Mouse (Mus musculus) inflammation-experienced regulatory T-cells, adult 16 weeks (primary cell): ENCODE data around the gene Gm10337. TPM values are rescaled to one million over a fixed set of nuclear protein-coding genes. Genes with fewer than 3 reads are reported as not detected.

Experiments
- polyA plus RNA-seq: library from polyadenylated mRNA; unstranded; fragments of 100-300 nt; shearing (Covaris generic); gene quantifications from one replicate; pipeline ENCODE4 v1.2.1, GENCODE M21; 2017

The Gm10337 gene
- not detected for polyA plus RNA-seq

GRCm38 (mm10) chr15:102503447-102503846, at the start of gene Gm10337:
Gene Gm10337 (plus strand): TSS chr15:102503722.

DNA sequence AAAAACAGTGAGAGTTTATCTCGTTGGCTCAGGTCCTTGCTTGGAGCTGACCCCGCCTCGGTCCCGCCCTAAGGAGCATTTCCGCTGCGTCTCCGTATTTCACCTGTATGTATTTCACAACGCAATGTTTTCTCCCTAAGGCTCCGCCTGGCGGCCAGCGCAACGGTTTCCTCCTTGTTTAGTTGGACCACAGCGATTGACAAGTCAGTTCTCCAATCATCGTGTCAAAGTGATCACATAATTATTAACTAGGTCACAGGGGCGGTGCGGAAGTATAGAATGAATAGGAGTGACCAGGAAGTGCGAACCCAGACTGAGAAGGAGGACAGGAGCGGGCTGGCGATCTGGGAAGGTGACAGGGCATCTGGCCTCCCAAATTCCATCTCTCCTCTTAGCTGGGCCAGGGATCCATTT, 44.6 kb upstream of the Gm10337 start, which contains the start of gene Prr13:
TSS of gene Prr13 (plus strand) at position 125 of the 414 bp plus-strand sequence.

GRCm38 (mm10) chr15:102470183-102470604, 33.3 kb upstream of the Gm10337 start, which contains the start of gene Pcbp2:
Gene Pcbp2 (plus strand): TSS chr15:102470539.

DNA sequence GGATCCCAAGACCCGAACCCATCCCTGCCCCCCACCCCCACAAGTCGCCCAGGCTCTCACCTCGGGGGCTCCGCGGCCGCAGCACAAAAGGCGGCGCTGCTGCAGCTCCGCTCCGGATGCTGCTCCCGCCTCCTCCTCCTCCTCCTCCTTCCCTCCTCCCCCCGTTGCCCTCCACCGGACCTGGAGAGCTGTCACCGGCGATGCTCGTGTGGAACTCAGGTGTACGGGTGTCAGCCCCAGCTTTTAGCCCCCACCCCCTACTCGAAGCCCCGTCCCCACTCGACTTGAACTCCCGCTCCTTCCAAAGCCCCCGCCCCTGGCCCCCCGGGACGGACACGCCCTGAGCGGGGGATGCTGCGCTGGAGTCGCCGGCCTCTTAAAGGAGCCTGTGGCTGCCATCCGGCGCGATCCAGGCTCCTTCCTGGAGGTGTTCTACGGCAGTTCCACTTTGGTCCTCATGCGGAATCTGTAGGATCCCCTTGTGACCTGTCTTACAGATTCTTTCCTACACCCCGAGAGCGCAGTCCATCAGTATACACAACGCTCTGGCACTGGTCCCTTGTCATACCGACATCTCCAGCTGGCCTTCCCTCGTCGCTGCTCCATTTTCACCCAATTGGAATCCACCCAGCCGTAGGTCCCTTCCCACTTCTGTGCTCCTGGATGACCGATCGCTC, 13.3 kb downstream of the Gm10337 start, which contains the start of gene Map3k12:
TSS of gene Map3k12 (minus strand) at position 337 of the 677 bp plus-strand sequence.

GRCm38 (mm10) chr15:102517976-102518858, 14.7 kb downstream of the Gm10337 start, which contains the start of gene Tarbp2:
Gene Tarbp2 (plus strand): TSS chr15:102518192.

GRCm38 (mm10) chr15:102524892-102525485, 21.5 kb downstream of the Gm10337 start, which contains the start of gene Npff:
Gene Npff (minus strand): TSS chr15:102524942.

Other genes starting within 250 kb of the Gm10337 start
- 38.9 TPM for gene Rarg, start 246.2 kb upstream of the Gm10337 start, polyA plus RNA-seq
- not detected for gene Gm9918, start 233.2 kb upstream of the Gm10337 start, polyA plus RNA-seq
- 92.2 TPM for gene Mfsd5, start 224.3 kb upstream of the Gm10337 start, polyA plus RNA-seq
- 2.7 TPM for gene Espl1, start 207.5 kb upstream of the Gm10337 start, polyA plus RNA-seq
- gene Pfdn5, start 177.6 kb upstream of the Gm10337 start, polyA plus RNA-seq = 518 TPM
- 105 TPM for gene Myg1, start 172.0 kb upstream of the Gm10337 start, polyA plus RNA-seq
- gene Aaas, start 153.0 kb upstream of the Gm10337 start, polyA plus RNA-seq = 57.2 TPM
- gene Sp7, start 136.5 kb upstream of the Gm10337 start, polyA plus RNA-seq = not detected
- 16.0 TPM for gene Sp1, start 97.6 kb upstream of the Gm10337 start, polyA plus RNA-seq
- gene Amhr2, start 58.4 kb upstream of the Gm10337 start, polyA plus RNA-seq = 0.78 TPM
- gene Prr13, start 44.7 kb upstream of the Gm10337 start, polyA plus RNA-seq = 713 TPM
- 125 TPM for gene Pcbp2, start 33.2 kb upstream of the Gm10337 start, polyA plus RNA-seq
- gene Map3k12, start 13.3 kb downstream of the Gm10337 start, polyA plus RNA-seq = 11.6 TPM
- gene Tarbp2, start 14.5 kb downstream of the Gm10337 start, polyA plus RNA-seq = 63.5 TPM
- gene Npff, start 21.2 kb downstream of the Gm10337 start, polyA plus RNA-seq = 4.3 TPM
- 4.6 TPM for gene Gm28047, start 121.3 kb downstream of the Gm10337 start, polyA plus RNA-seq
- gene Atf7, start 121.7 kb downstream of the Gm10337 start, polyA plus RNA-seq = 46.8 TPM
- 16.9 TPM for gene Atp5g2, start 168.6 kb downstream of the Gm10337 start, polyA plus RNA-seq
- gene Calcoco1, start 218.5 kb downstream of the Gm10337 start, polyA plus RNA-seq = 52.1 TPM